Mouse (Mus musculus): ENCODE results near the gene Plcb4. TPM values are rescaled to one million over a fixed set of nuclear protein-coding genes. Genes with fewer than 3 reads are reported as not detected.
"Not testable (repeated sequence)": the region's sequence is repeated elsewhere in the genome, so short reads cannot be mapped to it uniquely, and the experiment has no call there.

Gene Plcb4
- total RNA-seq, 2 experiments from 2014 or later, result 32.5 to 51.6 TPM

- DNase-seq, result no peak
Observed at GRCm38 (mm10) chr2:135716180-135716579, 57.4 kb downstream of the Plcb4 start.

- peak; percentile 39 to 56 for DNase-seq
Observed at GRCm38 (mm10) chr2:135717232-135718134, 58.7 kb downstream of the Plcb4 start.

- DNase-seq, result no peak
Observed at GRCm38 (mm10) chr2:135722109-135722508, 63.3 kb downstream of the Plcb4 start.

- DNase-seq, result no peak
Observed at GRCm38 (mm10) chr2:135723387-135723786, 64.6 kb downstream of the Plcb4 start.

- no peak for DNase-seq
Observed at GRCm38 (mm10) chr2:135724489-135724888, 65.7 kb downstream of the Plcb4 start.

- DNase-seq, result no peak
Observed at GRCm38 (mm10) chr2:135725362-135725761, 66.6 kb downstream of the Plcb4 start.

GRCm38 (mm10) chr2:135727088-135727487 lies 68.3 kb downstream of the Plcb4 start:
- DNase-seq, result no peak

- DNase-seq, result no peak
Observed at GRCm38 (mm10) chr2:135727925-135728324, 69.1 kb downstream of the Plcb4 start.

- DNase-seq, result peak; percentile 50 to 53
Observed at GRCm38 (mm10) chr2:135731591-135731990, 72.8 kb downstream of the Plcb4 start.

GRCm38 (mm10) chr2:135732651-135733050 lies 73.8 kb downstream of the Plcb4 start:
- no peak for DNase-seq

- no peak for DNase-seq
Observed at GRCm38 (mm10) chr2:135733926-135734510, 75.2 kb downstream of the Plcb4 start.

GRCm38 (mm10) chr2:135737506-135737905 lies 78.7 kb downstream of the Plcb4 start:
- DNase-seq, result peak in 1 of 2 experiments; percentile 19

- DNase-seq, result not testable (repeated sequence)
Observed at GRCm38 (mm10) chr2:135738022-135738780, 79.4 kb downstream of the Plcb4 start.

GRCm38 (mm10) chr2:135738950-135739349 lies 80.1 kb downstream of the Plcb4 start:
- no peak for DNase-seq

GRCm38 (mm10) chr2:135742954-135743700 lies 84.3 kb downstream of the Plcb4 start:
- no peak for DNase-seq

- peak in 1 of 2 experiments; percentile 33 for DNase-seq
Observed at GRCm38 (mm10) chr2:135744711-135745110, 85.9 kb downstream of the Plcb4 start.

- peak; percentile 46 to 48 for DNase-seq
Observed at GRCm38 (mm10) chr2:135745126-135745525, 86.3 kb downstream of the Plcb4 start.

- no peak for DNase-seq
Observed at GRCm38 (mm10) chr2:135748441-135748840, 89.6 kb downstream of the Plcb4 start.

- DNase-seq, result no peak
Observed at GRCm38 (mm10) chr2:135749606-135750005, 90.8 kb downstream of the Plcb4 start.

GRCm38 (mm10) chr2:135750748-135751147 lies 91.9 kb downstream of the Plcb4 start:
- peak; percentile 46 for DNase-seq

- no peak for DNase-seq
Observed at GRCm38 (mm10) chr2:135755792-135756191, 97.0 kb downstream of the Plcb4 start.

GRCm38 (mm10) chr2:135757478-135757877 lies 98.7 kb downstream of the Plcb4 start:
- DNase-seq, result no peak

Measured in adrenal gland, postnatal 36 days (tissue).